Mouse (Mus musculus): ENCODE data around the gene Atp5l. TPM values are rescaled to one million over a fixed set of nuclear protein-coding genes. Genes with fewer than 3 reads are reported as not detected.
"Not testable (repeated sequence)": the region's sequence is repeated elsewhere in the genome, so short reads cannot be mapped to it uniquely, and the experiment has no call there.

Atp5l gene
- 100 to 1,000 TPM; 769 to 791 TPM for total RNA-seq (2021)
- long read RNA-seq, experiment 1, full-length matches to known transcripts, result 1,739 of 1,752 reads
- long read RNA-seq, experiment 1, partial matches to known transcripts, result 0 of 1,752 reads
- long read RNA-seq, experiment 1, other reads (novel, unspliced or antisense), result 13 of 1,752 reads
- long read RNA-seq, experiment 2, full-length matches to known transcripts, result 1,025 of 1,037 reads
- long read RNA-seq, experiment 2, partial matches to known transcripts, result 1 of 1,037 reads
- long read RNA-seq, experiment 2, other reads (novel, unspliced or antisense), result 11 of 1,037 reads

GRCm38 (mm10) chr9:44920374-44921122, at the start of gene Atp5l:
Gene Atp5l, minus strand, starts transcription at chr9:44920742.
- peak; percentile 78 for DNase-seq

DNA sequence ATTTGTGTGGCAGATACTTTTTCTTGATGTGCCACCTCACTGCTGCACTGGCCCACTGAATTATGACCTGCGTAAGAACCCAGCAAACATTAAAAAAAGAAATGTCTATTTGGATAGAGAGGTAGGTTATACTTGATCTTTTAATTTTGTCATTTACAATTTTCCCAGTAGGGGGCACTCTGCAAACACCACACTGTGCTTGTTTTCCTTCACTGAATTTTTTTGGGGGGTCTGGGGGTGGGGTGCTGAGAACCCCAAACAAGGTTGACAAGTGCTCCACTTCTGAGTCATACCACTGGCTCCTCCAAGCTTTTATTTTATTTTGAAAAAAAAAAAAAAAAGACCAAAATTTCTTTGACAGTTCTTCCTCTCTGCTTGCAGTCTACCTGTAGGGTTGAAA, 48.9 kb upstream of the Atp5l start:
- DNase-seq, result no peak

- not testable (repeated sequence) for DNase-seq
These were observed 47.2 kb upstream of the Atp5l start for GRCm38 (mm10) chr9:44967763-44968162.

DNA sequence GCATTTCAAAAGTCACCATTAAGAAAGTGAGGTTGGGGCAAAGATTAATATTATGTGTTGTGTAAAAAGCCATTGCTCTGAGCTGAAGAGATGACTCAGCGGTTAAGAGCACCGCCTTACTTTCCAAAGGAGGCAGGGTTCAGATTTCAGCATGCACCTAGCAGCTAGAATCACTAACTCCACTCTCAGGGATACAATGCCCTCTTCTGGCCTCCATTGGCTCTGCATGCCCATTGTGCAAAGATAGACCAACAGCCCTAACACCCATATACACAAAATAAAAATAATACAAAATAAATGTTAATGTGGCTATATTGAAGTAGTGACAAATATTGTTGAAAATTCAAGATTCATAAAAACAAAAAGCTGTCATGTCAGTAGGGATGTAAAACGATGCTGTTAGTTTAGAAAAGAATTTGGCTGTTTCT, 46.3 kb upstream of the Atp5l start:
- DNase-seq, result peak; percentile 67

DNA sequence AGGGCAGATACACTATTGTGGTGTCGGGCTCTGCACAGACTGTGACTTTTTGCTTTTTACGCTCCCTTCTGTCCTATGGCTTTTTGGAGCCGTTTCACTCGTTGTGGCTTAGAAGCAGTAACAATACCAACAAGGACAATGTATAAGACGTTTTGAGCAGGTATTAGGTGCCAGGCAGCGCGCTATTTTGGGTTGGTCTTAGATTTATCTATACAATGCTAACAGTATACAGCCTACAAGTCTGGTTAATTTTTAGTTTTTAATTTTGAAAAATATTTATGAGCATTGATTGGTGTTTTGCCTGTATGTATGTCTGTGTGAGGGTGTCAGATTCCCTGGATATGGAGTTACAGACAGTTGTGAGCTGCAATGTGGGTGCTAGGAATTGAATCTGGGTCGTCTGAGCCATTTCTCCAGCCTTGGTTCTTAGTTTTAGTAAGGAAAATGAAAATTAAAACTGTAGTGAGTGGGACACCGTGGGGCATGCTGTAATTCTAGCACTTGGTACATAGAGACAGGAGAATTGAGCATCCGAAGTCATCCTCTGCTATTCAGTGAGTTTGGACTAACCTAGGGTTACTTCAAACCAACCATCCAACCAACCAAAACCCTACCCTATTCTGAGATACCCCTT, 45.4 kb upstream of the Atp5l start:
- DNase-seq, result no peak

- peak; percentile 97 for DNase-seq
These were observed 44.7 kb upstream of the Atp5l start, which contains the start of gene Ube4a for GRCm38 (mm10) chr9:44965126-44965832. Gene Ube4a, minus strand, starts transcription at chr9:44965600.

- DNase-seq, result no peak
These were observed 33.9 kb upstream of the Atp5l start for GRCm38 (mm10) chr9:44954432-44954831.

DNA sequence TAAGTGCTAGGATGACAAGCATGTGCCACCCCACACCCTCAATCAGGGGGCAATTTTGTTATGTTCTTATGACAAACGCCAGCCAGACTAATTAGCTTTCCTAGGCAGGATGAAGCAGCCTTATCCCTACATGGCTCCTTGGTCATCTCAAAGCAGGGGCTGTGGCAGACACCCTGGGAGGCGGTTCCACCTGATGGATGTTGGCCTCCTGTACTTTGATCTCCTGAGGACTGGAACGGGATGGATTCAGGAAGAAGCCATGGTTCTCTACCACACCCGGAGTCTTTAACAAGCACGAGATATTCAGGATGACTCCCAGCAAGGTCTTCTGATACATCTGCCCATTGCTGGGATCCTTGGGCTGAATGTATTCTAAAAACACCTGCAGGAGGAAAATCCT, 27.3 kb upstream of the Atp5l start:
- DNase-seq, result no peak

DNA sequence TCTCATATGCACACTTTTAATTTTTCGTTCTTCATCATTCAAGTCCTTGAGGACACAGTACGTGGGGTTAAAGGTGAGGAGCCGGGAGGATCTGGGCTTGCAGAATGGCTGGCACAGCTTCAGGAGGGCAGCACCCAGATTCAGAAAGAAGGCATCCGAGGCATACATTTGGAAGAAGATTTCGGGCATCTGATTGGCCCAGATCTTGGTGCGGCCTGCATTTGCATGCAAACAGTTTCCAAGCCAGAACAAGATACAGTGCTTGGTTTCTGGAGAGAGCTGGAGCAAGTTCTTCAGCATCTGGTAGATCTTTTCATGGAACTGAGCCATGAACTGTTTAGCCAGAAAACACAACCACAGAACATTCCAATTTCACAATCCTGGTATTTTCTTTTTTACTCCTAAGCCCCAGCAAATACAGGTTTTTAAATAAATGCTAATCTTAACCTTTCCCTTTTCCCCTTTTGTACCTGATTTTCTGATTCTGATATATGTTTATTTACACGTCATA, 25.7 kb upstream of the Atp5l start:
- no peak for DNase-seq

GRCm38 (mm10) chr9:44942421-44942820, 21.9 kb upstream of the Atp5l start:
- DNase-seq, result peak; percentile 58

- peak; percentile 72 for DNase-seq
These were observed 21.2 kb upstream of the Atp5l start for GRCm38 (mm10) chr9:44941756-44942155.

DNA sequence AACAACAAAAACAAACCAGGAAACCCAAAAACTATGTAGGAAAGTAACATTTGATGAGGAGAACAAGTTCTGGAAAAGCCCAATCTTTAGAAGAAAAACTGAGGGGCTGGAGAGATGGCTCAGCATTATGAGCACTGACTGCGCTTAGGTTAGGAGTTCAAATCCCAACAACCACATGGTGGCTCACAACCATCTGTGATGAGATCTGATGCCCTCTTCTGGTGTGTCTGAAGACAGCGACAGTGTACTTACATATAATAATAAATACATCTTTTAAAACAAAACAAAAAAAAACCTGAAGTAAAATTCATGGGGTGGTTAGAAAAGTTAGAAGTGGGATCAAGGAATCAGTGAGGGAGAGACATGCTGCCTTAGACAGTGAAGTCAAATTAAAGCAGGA, 1.0 kb upstream of the Atp5l start:
- no peak for DNase-seq

- no peak for DNase-seq
These were observed 554 bp upstream of the Atp5l start for GRCm38 (mm10) chr9:44921123-44921468.

GRCm38 (mm10) chr9:44919606-44920005, 936 bp downstream of the Atp5l start:
- DNase-seq, result no peak

DNA sequence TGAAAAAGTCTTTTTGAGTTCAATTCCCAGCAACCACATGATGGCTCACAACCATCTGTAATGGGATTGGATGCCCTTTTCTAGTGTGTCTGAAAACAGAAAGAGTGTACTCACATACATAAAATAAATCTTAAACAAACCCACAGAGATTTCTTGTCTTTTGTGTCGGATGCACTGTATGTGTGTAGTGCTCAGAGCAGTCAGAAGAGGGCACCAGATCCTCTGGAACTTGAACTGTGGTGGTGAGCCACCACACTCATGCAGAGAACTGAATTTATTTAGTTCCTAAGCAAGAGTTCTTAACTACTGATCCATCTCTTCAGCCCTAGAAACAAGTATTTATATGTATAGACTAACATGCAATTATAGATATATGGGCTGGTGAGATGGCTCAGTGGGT, 4.3 kb downstream of the Atp5l start:
- no peak for DNase-seq

GRCm38 (mm10) chr9:44914706-44915105, 5.8 kb downstream of the Atp5l start:
- DNase-seq, result no peak

- DNase-seq, result no peak
These were observed 9.2 kb downstream of the Atp5l start for GRCm38 (mm10) chr9:44911365-44911764.

GRCm38 (mm10) chr9:44905620-44906019, 14.9 kb downstream of the Atp5l start:
- peak; percentile 34 for DNase-seq

- peak; percentile 62 for DNase-seq
These were observed 15.6 kb downstream of the Atp5l start for GRCm38 (mm10) chr9:44904964-44905363.

GRCm38 (mm10) chr9:44903856-44904255, 16.7 kb downstream of the Atp5l start:
- no peak for DNase-seq

DNA sequence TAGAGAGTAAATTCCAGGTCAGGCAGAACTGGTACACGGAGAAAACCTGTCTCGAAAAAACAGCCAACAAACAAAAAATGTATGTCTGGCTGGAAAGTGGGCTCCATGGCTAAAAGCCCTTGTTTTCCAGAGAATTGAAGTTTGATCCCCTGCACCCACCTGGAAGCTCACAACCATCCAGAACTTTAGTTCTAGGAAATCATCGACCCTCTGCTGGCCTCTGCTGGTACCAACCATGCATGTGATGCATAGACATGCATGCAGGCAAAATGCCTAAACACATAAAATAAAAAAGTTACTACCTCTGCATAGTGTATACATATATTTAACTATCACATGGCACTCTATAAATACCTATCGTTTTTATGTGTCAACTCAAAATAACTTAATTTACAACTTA, 20.1 kb downstream of the Atp5l start:
- no peak for DNase-seq

- no peak for DNase-seq
These were observed 20.8 kb downstream of the Atp5l start for GRCm38 (mm10) chr9:44899716-44900115.
